Mouse (Mus musculus): Measurements from ENCODE around the gene Gm47959. TPM values are rescaled to one million over a fixed set of nuclear protein-coding genes. Genes with fewer than 3 reads are reported as not detected.

Gene Gm47959
- polyA plus RNA-seq, 1 experiment from 2014 or later = not detected

- H3K79me2 ChIP-seq (ENCODE audit: inconsistent target) = no peaks in the 10 kb centered on the region
- H3K27ac ChIP-seq = no peak overlapping the region
- no peak overlapping the region for H3K4me3 ChIP-seq (ENCODE audit: inconsistent target)
- 84% methylated on average over 8 of the region's 8 CpGs for WGBS (ENCODE audit: missing documents)
- no peaks in the 10 kb centered on the region for H3K36me3 ChIP-seq (ENCODE audit: inconsistent target)
Measured at GRCm38 (mm10) chr1:83006218-83007179, 6.2 kb downstream of the Gm47959 start.

- 86% methylated on average over 6 of the region's 6 CpGs for WGBS (ENCODE audit: missing documents)
Measured at GRCm38 (mm10) chr1:83007471-83007870, 7.1 kb downstream of the Gm47959 start.

GRCm38 (mm10) chr1:83014477-83014876, 14.1 kb downstream of the Gm47959 start:
- WGBS (ENCODE audit: missing documents) = 96% methylated on average over 3 of the region's 3 CpGs
- no peaks in the 10 kb centered on the region for H3K79me2 ChIP-seq (ENCODE audit: inconsistent target)
- no peaks in the 10 kb centered on the region for H3K36me3 ChIP-seq (ENCODE audit: inconsistent target)
- H3K4me3 ChIP-seq (ENCODE audit: inconsistent target) = no peak overlapping the region
- H3K27ac ChIP-seq = no peak overlapping the region

More at GRCm38 (mm10) chr1:83007471-83007870, 7.1 kb downstream of the Gm47959 start:
- Histone ChIP-seq H3K27ac (no peak overlapping the region), H3K4me3 (ENCODE audit: inconsistent target) (no peak overlapping the region), H3K79me2 (ENCODE audit: inconsistent target) (no peaks in the 10 kb centered on the region), H3K36me3 (ENCODE audit: inconsistent target) (no peaks in the 10 kb centered on the region)

GRCm38 (mm10) chr1:83015329-83015879, 15.1 kb downstream of the Gm47959 start:
- no peaks in the 10 kb centered on the region for H3K79me2 ChIP-seq (ENCODE audit: inconsistent target)
- 91% methylated on average over 10 of the region's 10 CpGs for whole genome bisulfite sequencing (ENCODE audit: missing documents)
- H3K36me3 ChIP-seq (ENCODE audit: inconsistent target) = no peaks in the 10 kb centered on the region
- H3K4me3 ChIP-seq (ENCODE audit: inconsistent target) = no peak overlapping the region
- no peak overlapping the region for H3K27ac ChIP-seq

- no peaks in the 10 kb centered on the region for H3K79me2 ChIP-seq (ENCODE audit: inconsistent target)
- WGBS (ENCODE audit: missing documents) = 50% methylated on average over 1 of the region's 1 CpGs
- no peak overlapping the region for H3K27ac ChIP-seq
- no peak overlapping the region for H3K4me3 ChIP-seq (ENCODE audit: inconsistent target)
- H3K36me3 ChIP-seq (ENCODE audit: inconsistent target) = no peaks in the 10 kb centered on the region
Measured at GRCm38 (mm10) chr1:83016556-83016955, 16.2 kb downstream of the Gm47959 start.

GRCm38 (mm10) chr1:83031950-83032349, 31.6 kb downstream of the Gm47959 start:
- 88% methylated on average over 1 of the region's 1 CpGs for WGBS (ENCODE audit: missing documents)
- no peak overlapping the region for H3K4me3 ChIP-seq (ENCODE audit: inconsistent target)

GRCm38 (mm10) chr1:83032508-83032907, 32.2 kb downstream of the Gm47959 start:
- 87% methylated on average over 6 of the region's 6 CpGs for WGBS (ENCODE audit: missing documents)
- Histone ChIP-seq H3K79me2 (ENCODE audit: inconsistent target) (no peaks in the 10 kb centered on the region), H3K27ac (no peak overlapping the region), H3K36me3 (ENCODE audit: inconsistent target) (no peaks in the 10 kb centered on the region), H3K4me3 (ENCODE audit: inconsistent target) (no peak overlapping the region)

More at GRCm38 (mm10) chr1:83031950-83032349, 31.6 kb downstream of the Gm47959 start:
- H3K36me3 ChIP-seq (ENCODE audit: inconsistent target) = no peaks in the 10 kb centered on the region
- no peaks in the 10 kb centered on the region for H3K79me2 ChIP-seq (ENCODE audit: inconsistent target)
- no peak overlapping the region for H3K27ac ChIP-seq

- no peak overlapping the region for H3K27ac ChIP-seq
- no peak overlapping the region for H3K4me3 ChIP-seq (ENCODE audit: inconsistent target)
- H3K79me2 ChIP-seq (ENCODE audit: inconsistent target) = no peaks in the 10 kb centered on the region
- H3K36me3 ChIP-seq (ENCODE audit: inconsistent target) = no peaks in the 10 kb centered on the region
- 80% methylated on average over 5 of the region's 5 CpGs for WGBS (ENCODE audit: missing documents)
Measured at GRCm38 (mm10) chr1:83034509-83034908, 34.2 kb downstream of the Gm47959 start.

- Histone ChIP-seq H3K27ac (no peak overlapping the region), H3K36me3 (ENCODE audit: inconsistent target) (no peaks in the 10 kb centered on the region), H3K4me3 (ENCODE audit: inconsistent target) (no peak overlapping the region), H3K79me2 (ENCODE audit: inconsistent target) (no peaks in the 10 kb centered on the region)
- WGBS (ENCODE audit: missing documents) = 89% methylated on average over 10 of the region's 11 CpGs
Measured at GRCm38 (mm10) chr1:83036892-83037667, 36.7 kb downstream of the Gm47959 start.

GRCm38 (mm10) chr1:83038109-83038672, 37.8 kb downstream of the Gm47959 start, which contains the start of gene Slc19a3:
Gene Slc19a3, minus strand, starts transcription at chr1:83038448.
- 1% methylated on average over 25 of the region's 25 CpGs for WGBS (ENCODE audit: missing documents)
- Histone ChIP-seq H3K4me3 (ENCODE audit: inconsistent target) (no peak within 1 kb of the TSS), H3K27ac (no peak within 1 kb of the TSS), H3K79me2 (ENCODE audit: inconsistent target) (no peaks in the 10 kb centered on the region), H3K36me3 (ENCODE audit: inconsistent target) (no peaks in the 10 kb centered on the region)

- Histone ChIP-seq H3K27ac (no peak overlapping the region), H3K4me3 (ENCODE audit: inconsistent target) (no peak overlapping the region), H3K79me2 (ENCODE audit: inconsistent target) (no peaks in the 10 kb centered on the region), H3K36me3 (ENCODE audit: inconsistent target) (no peaks in the 10 kb centered on the region)
- WGBS (ENCODE audit: missing documents) = 73% methylated on average over 4 of the region's 4 CpGs
Measured at GRCm38 (mm10) chr1:83039080-83039479, 38.7 kb downstream of the Gm47959 start.

GRCm38 (mm10) chr1:83042380-83042779, 42.0 kb downstream of the Gm47959 start, which contains the start of gene Krtap28-10:
Gene Krtap28-10, minus strand, starts transcription at chr1:83042480.
- no peak within 1 kb of the TSS for H3K27ac ChIP-seq
- H3K36me3 ChIP-seq (ENCODE audit: inconsistent target) = no peaks in the 10 kb centered on the region
- H3K4me3 ChIP-seq (ENCODE audit: inconsistent target) = no peak within 1 kb of the TSS
- H3K79me2 ChIP-seq (ENCODE audit: inconsistent target) = no peaks in the 10 kb centered on the region
- WGBS (ENCODE audit: missing documents) = 94% methylated on average over 2 of the region's 2 CpGs

GRCm38 (mm10) chr1:83044882-83045427, 44.6 kb downstream of the Gm47959 start, which contains the start of gene Gm47969:
Gene Gm47969, plus strand, starts transcription at chr1:83044932.
- Histone ChIP-seq H3K36me3 (ENCODE audit: inconsistent target) (no peaks in the 10 kb centered on the region), H3K4me3 (ENCODE audit: inconsistent target) (no peak within 1 kb of the TSS)
- WGBS (ENCODE audit: missing documents) = 27% methylated on average over 5 of the region's 5 CpGs

More at GRCm38 (mm10) chr1:83044882-83045427, 44.6 kb downstream of the Gm47959 start, which contains the start of gene Gm47969:
- no peaks in the 10 kb centered on the region for H3K79me2 ChIP-seq (ENCODE audit: inconsistent target)
- no peak within 1 kb of the TSS for H3K27ac ChIP-seq
